Mouse (Mus musculus) cerebellum, adult 2 months (tissue): ENCODE measurements at regions not wholly inside any gene's neighbourhood (a gene's known extent, or its start where the extent isn't known, plus 50 kb on each side); places are given as distances from the start of the nearest gene placed in this dataset.

Source experiments
- CTCF ChIP-seq: fragments of 200-500 bp; IDR thresholded peaks from 2 replicates; pipeline ENCODE4 v1.5.1; 2011; ENCODE audit warnings: low read depth, mild to moderate bottlenecking, control low read depth, low read length, moderate library complexity, borderline replicate concordance; ENCODE audit not compliant: insufficient read depth
- POLR2A ChIP-seq: fragments of 200-500 bp; IDR thresholded peaks from 2 replicates; pipeline ENCODE4 v1.6.1; 2011; ENCODE audit warnings: low read length, control low read depth, borderline replicate concordance; ENCODE audit not compliant: insufficient read depth

GRCm38 (mm10) chr2:169233151-169234123 is 278.1 kb upstream of the Zfp64 start:
- no peak for TF ChIP-seq CTCF
- no peak for TF ChIP-seq POLR2A
